Mouse (Mus musculus) MEL (cell line): Measurements from ENCODE around the gene Lypd8. TPM values are rescaled to one million over a fixed set of nuclear protein-coding genes. Genes with fewer than 3 reads are reported as not detected.

Experiments
- DNase-seq: peaks from one replicate; pipeline ENCODE4 v3.0.0; 2011; ENCODE audit warnings: low read depth, low spot score
- H3K27ac ChIP-seq: 2 replicates; pipeline ENCODE4 v1.5.1; 2012; ENCODE audit warnings: low read depth, mild to moderate bottlenecking, control low read depth, low read length, moderate library complexity; ENCODE audit not compliant: control insufficient read depth
- H3K27me3 ChIP-seq, 2 experiments: fragments of 150-350 bp in 1 of 2; sonication (generic) in 1 of 2; 2 replicates each; pipeline ENCODE4 v1.6.1; 2012; ENCODE audit warnings: low read length in 2 of 2, mild to moderate bottlenecking in 2 of 2, improper control_type of control experiment in 1 of 2, moderate library complexity in 1 of 2; ENCODE audit not compliant: insufficient read depth in 2 of 2, control insufficient read depth in 1 of 2
- H3K36me3 ChIP-seq, 2 experiments: 2 replicates each; pipeline ENCODE4 v1.6.1; 2012 to 2014; ENCODE audit warnings: low read length in 2 of 2, improper control_type of control experiment in 1 of 2, inconsistent platforms in 1 of 2, mild to moderate bottlenecking in 1 of 2; ENCODE audit not compliant: insufficient read depth in 2 of 2, control insufficient read depth in 1 of 2
- H3K4me1 ChIP-seq, 2 experiments: fragments of 150-350 bp in 1 of 2; sonication (generic) in 1 of 2; 2 replicates each; pipeline ENCODE4 v1.6.1; 2012; ENCODE audit warnings: low read length in 2 of 2, improper control_type of control experiment in 1 of 2, mild to moderate bottlenecking in 1 of 2; ENCODE audit not compliant: insufficient read depth in 2 of 2, control insufficient read depth in 1 of 2
- H3K4me3 ChIP-seq, 2 experiments: fragments of 150-350 bp in 1 of 2; sonication (generic) in 1 of 2; 2 replicates each; pipeline ENCODE4 v1.5.1; 2012; ENCODE audit warnings: low read depth in 2 of 2, low read length in 2 of 2, mild to moderate bottlenecking in 2 of 2, moderate library complexity in 2 of 2, control low read depth in 1 of 2, improper control_type of control experiment in 1 of 2; ENCODE audit not compliant: control insufficient read depth in 1 of 2, insufficient read depth in 1 of 2
- H3K79me2 ChIP-seq: 2 replicates; pipeline ENCODE4 v1.6.1; 2012; ENCODE audit warnings: mild to moderate bottlenecking, low read length, moderate library complexity; ENCODE audit not compliant: control insufficient read depth, poor library complexity, insufficient read depth
- H3K9ac ChIP-seq: 2 replicates; pipeline ENCODE4 v1.6.1; 2012; ENCODE audit warnings: low read depth, mild to moderate bottlenecking, control low read depth, low read length, moderate library complexity; ENCODE audit not compliant: control insufficient read depth, poor library complexity, severe bottlenecking
- H3K9me3 ChIP-seq: fragments of 150-350 bp; sonication (generic); replicated peaks from 2 replicates; pipeline ENCODE4 v1.6.1; 2012; ENCODE audit warnings: mild to moderate bottlenecking, low read length, improper control_type of control experiment, moderate library complexity; ENCODE audit not compliant: insufficient read depth
- CHD1 ChIP-seq: IDR thresholded peaks from 2 replicates; pipeline ENCODE4 v1.6.1; 2012; ENCODE audit warnings: low read depth, mild to moderate bottlenecking, inconsistent platforms, low read length, improper control_type of control experiment
- CTCF ChIP-seq, 3 experiments: IDR thresholded peaks in 2 of 3; conservative IDR thresholded peaks in 1 of 3; 2 replicates each; pipeline ENCODE4 v1.5.1; 2011 to 2012; ENCODE audit warnings: low read length in 3 of 3, low read depth in 2 of 3, mild to moderate bottlenecking in 2 of 3, improper control_type of control experiment in 1 of 3, inconsistent platforms in 1 of 3, mixed read lengths in 1 of 3, moderate library complexity in 1 of 3; ENCODE audit not compliant: control insufficient read depth in 1 of 3, insufficient read depth in 1 of 3, poor library complexity in 1 of 3, severe bottlenecking in 1 of 3
- ELF1 ChIP-seq: IDR thresholded peaks from 2 replicates; pipeline ENCODE4 v1.6.1; 2014; ENCODE audit warnings: low read depth, mild to moderate bottlenecking, inconsistent platforms, low read length, improper control_type of control experiment, moderate library complexity
- EP300 ChIP-seq, 2 experiments: IDR thresholded peaks; 2 replicates each; pipeline ENCODE4 v1.6.1; 2011; ENCODE audit warnings: improper control_type of control experiment in 2 of 2, low read length in 2 of 2, low read depth in 1 of 2, mild to moderate bottlenecking in 1 of 2
- GATA1 ChIP-seq: IDR thresholded peaks from 2 replicates; pipeline ENCODE4 v1.6.1; 2011; ENCODE audit warnings: low read depth, low read length, improper control_type of control experiment
- HCFC1 ChIP-seq: IDR thresholded peaks from 2 replicates; pipeline ENCODE4 v1.6.1; 2012; ENCODE audit warnings: low read depth, mild to moderate bottlenecking, inconsistent platforms, low read length, improper control_type of control experiment, moderate library complexity
- JUND ChIP-seq: IDR thresholded peaks from 2 replicates; pipeline ENCODE4 v1.6.1; 2011; ENCODE audit warnings: low read depth, mild to moderate bottlenecking, improper control_type of control experiment, low read length
- KAT2A ChIP-seq: conservative IDR thresholded peaks from 2 replicates; pipeline ENCODE4 v1.6.1; 2012; ENCODE audit warnings: low read depth, low read length, improper control_type of control experiment, inconsistent platforms
- MAZ ChIP-seq: IDR thresholded peaks from 2 replicates; pipeline ENCODE4 v1.6.1; 2012; ENCODE audit warnings: low read depth, mild to moderate bottlenecking, inconsistent platforms, low read length, improper control_type of control experiment
- MEF2A ChIP-seq: IDR thresholded peaks from 2 replicates; pipeline ENCODE4 v1.6.1; 2014; ENCODE audit warnings: low read depth, mild to moderate bottlenecking, inconsistent platforms, low read length, improper control_type of control experiment; ENCODE audit not compliant: poor library complexity, insufficient replicate concordance, severe bottlenecking; ENCODE audit errors: extremely low read depth
- MYB ChIP-seq: IDR thresholded peaks from 2 replicates; pipeline ENCODE4 v1.6.1; 2011; ENCODE audit warnings: mild to moderate bottlenecking, low read depth, low read length, improper control_type of control experiment
- POLR2A ChIP-seq, 2 experiments: IDR thresholded peaks; 2 replicates each; pipeline ENCODE4 v1.6.1; 2011 to 2012; ENCODE audit warnings: low read length in 2 of 2, mild to moderate bottlenecking in 2 of 2, control low read depth in 1 of 2, improper control_type of control experiment in 1 of 2, low read depth in 1 of 2, moderate library complexity in 1 of 2; ENCODE audit not compliant: control insufficient read depth in 1 of 2, insufficient read depth in 1 of 2, poor library complexity in 1 of 2
- RAD21 ChIP-seq: IDR thresholded peaks from 2 replicates; pipeline ENCODE4 v1.6.1; 2011; ENCODE audit warnings: mild to moderate bottlenecking, low read depth, low read length, improper control_type of control experiment
- RCOR1 ChIP-seq: IDR thresholded peaks from 2 replicates; pipeline ENCODE4 v1.6.1; 2012; ENCODE audit warnings: low read depth, mild to moderate bottlenecking, inconsistent platforms, low read length, improper control_type of control experiment
- TAL1 ChIP-seq: IDR thresholded peaks from 2 replicates; pipeline ENCODE4 v1.6.1; 2012; ENCODE audit warnings: mild to moderate bottlenecking, inconsistent platforms, low read length, moderate library complexity, mixed read lengths
- UBTF ChIP-seq: IDR thresholded peaks from 2 replicates; pipeline ENCODE4 v1.6.1; 2012; ENCODE audit warnings: low read depth, mild to moderate bottlenecking, inconsistent platforms, low read length, improper control_type of control experiment, moderate library complexity, borderline replicate concordance; ENCODE audit not compliant: insufficient read depth
- USF2 ChIP-seq, 2 experiments: IDR thresholded peaks; 2 replicates each; pipeline ENCODE4 v1.6.1; 2011 to 2012; ENCODE audit warnings: improper control_type of control experiment in 2 of 2, low read length in 2 of 2, borderline replicate concordance in 1 of 2, inconsistent platforms in 1 of 2, low read depth in 1 of 2, mild to moderate bottlenecking in 1 of 2; ENCODE audit not compliant: insufficient read depth in 1 of 2
- ZC3H11A ChIP-seq: IDR thresholded peaks from 2 replicates; pipeline ENCODE4 v1.6.1; 2012; ENCODE audit warnings: low read depth, mild to moderate bottlenecking, inconsistent platforms, low read length, improper control_type of control experiment
- ZKSCAN1 ChIP-seq: IDR thresholded peaks from 2 replicates; pipeline ENCODE4 v1.6.1; 2012; ENCODE audit warnings: low read depth, mild to moderate bottlenecking, inconsistent platforms, low read length, improper control_type of control experiment, moderate library complexity
- ZNF384 ChIP-seq: IDR thresholded peaks from 2 replicates; pipeline ENCODE4 v1.6.1; 2012; ENCODE audit warnings: low read depth, mild to moderate bottlenecking, inconsistent platforms, low read length, improper control_type of control experiment
- polyA plus RNA-seq, 2 experiments: library from polyadenylated mRNA; stranded (reverse) in 1 of 2; unstranded in 1 of 2; fragments of >175 nt in 1 of 2; fragments of >200 nt in 1 of 2; gene quantifications; 2 replicates each; pipeline versions ENCODE4 v1.2.1 to v1.2.4; 2012; ENCODE audit warnings: low replicate concordance in 2 of 2, low read depth in 1 of 2; ENCODE audit not compliant: insufficient read length in 2 of 2, insufficient read depth in 1 of 2, missing spikeins in 1 of 2
- total RNA-seq: library from RNA; depleted of rRNA; stranded (reverse); fragments of 300-350 nt; gene quantifications from 2 replicates; pipeline ENCODE4 v1.2.3, GENCODE M21; 2012

Lypd8 gene
- total and polyA plus RNA-seq, 3 experiments = 0.19 to 0.31 TPM; not detected in 1

DNA sequence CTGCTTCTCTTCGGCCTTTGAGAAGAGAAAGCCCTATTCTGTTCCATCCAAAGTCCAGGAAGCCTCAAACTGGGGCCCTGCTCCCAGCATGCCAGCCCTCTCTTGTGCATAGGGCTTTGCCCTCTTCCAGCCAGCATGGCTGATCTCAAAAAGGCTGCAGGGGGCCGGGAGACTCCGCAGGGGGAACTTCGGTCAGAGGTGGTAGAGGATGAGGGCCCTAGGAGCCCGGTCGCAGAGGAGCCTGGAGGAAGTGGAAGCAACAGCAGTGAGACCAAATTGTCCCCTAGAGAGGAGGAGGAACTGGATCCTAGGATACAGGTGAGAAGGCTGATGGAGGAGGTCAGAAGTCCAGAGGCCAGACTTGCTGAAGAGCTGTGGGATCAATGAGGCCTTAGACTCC, 47.3 kb upstream of the Lypd8 start:
- Histone ChIP-seq H3K4me1 (peaks cover 3 to 21% of the 10 kb centered on the region in 2 experiments; a peak in 3 of 4 replicates), H3K9ac (peak overlapping the region; percentile 90), H3K27me3 (no peaks in the 10 kb centered on the region), H3K4me3 (peak overlapping the region; percentile 84 to 87; a peak in 3 of 4 replicates), H3K27ac (no peak overlapping the region)
- no peak for DNase-seq
- TF ChIP-seq GATA1 = no peak
- TF ChIP-seq RAD21 = no peak
- no peak for TF ChIP-seq CTCF (IDR thresholded peaks at IDR 0.05 in 2 of 3, conservative IDR thresholded peaks at IDR 0.05 in 1 of 3; ENCODE audit: control insufficient read depth in 1 of 3, insufficient read depth in 1 of 3, low read depth in 2 of 3, low read length in 3 of 3, poor library complexity in 1 of 3, severe bottlenecking in 1 of 3)
- no peak for TF ChIP-seq MEF2A
- no peak for TF ChIP-seq ZNF384
- TF ChIP-seq MYB = no peak
- no peak for TF ChIP-seq TAL1
- no peak for TF ChIP-seq ZKSCAN1
- no peak for TF ChIP-seq UBTF
- TF ChIP-seq JUND = no peak
- no peak for TF ChIP-seq ELF1
- no peak for TF ChIP-seq ZC3H11A
- no peak for TF ChIP-seq POLR2A (IDR thresholded peaks at IDR 0.05; ENCODE audit: control insufficient read depth in 1 of 2, insufficient read depth in 1 of 2, low read depth in 1 of 2, low read length in 2 of 2, poor library complexity in 1 of 2)
- TF ChIP-seq EP300 (IDR thresholded peaks at IDR 0.05; ENCODE audit: low read depth in 1 of 2, low read length in 2 of 2) = no peak
- TF ChIP-seq, all 39 proteins: peak for 0
- Histone ChIP-seq H3K79me2 (peaks cover 36% of the 10 kb centered on the region), H3K36me3 (peaks cover 6 to 23% of the 10 kb centered on the region in 2 experiments), H3K9me3 (no peaks in the 10 kb centered on the region)

DNA sequence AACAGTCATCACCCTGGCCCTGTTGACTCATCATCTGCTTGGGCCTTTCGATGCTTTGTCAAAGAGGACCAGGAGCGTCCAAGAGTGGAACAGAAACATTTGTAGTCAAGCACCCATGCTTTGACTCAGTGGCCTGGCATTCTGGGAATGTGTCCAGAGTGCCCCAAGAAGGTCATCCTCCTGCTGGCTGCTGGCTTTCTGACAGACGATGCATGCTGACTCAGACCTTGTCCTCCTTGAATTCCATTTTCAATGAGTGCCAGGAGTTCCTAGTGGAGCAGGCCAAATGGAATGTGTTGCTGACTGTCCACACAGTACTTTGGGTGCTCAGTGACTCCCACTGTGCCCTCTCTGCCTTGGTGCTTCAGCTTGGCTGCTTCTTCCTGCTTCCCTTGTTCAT, 44.1 kb upstream of the Lypd8 start:
- H3K27me3 ChIP-seq = no peaks in the 10 kb centered on the region
- H3K9ac ChIP-seq = no peak overlapping the region
- no peaks in the 10 kb centered on the region for H3K9me3 ChIP-seq
- H3K79me2 ChIP-seq = peaks cover 21% of the 10 kb centered on the region
- H3K27ac ChIP-seq = no peak overlapping the region
- H3K4me3 ChIP-seq = no peak overlapping the region
- DNase-seq = no peak
- H3K4me1 ChIP-seq = peaks cover 0 to 9% of the 10 kb centered on the region in 2 experiments; a peak in 1 of 4 replicates
- peaks cover 5 to 10% of the 10 kb centered on the region in 2 experiments for H3K36me3 ChIP-seq
- no peak for TF ChIP-seq MAZ
- TF ChIP-seq USF2 (IDR thresholded peaks at IDR 0.05; ENCODE audit: borderline replicate concordance in 1 of 2, insufficient read depth in 1 of 2, low read depth in 1 of 2, low read length in 2 of 2) = no peak
- TF ChIP-seq CHD1 = no peak
- TF ChIP-seq HCFC1 = no peak
- no peak for TF ChIP-seq MYB
- TF ChIP-seq KAT2A = no peak
- no peak for TF ChIP-seq RCOR1
- TF ChIP-seq UBTF = no peak
